Mouse (Mus musculus) gastrocnemius, postnatal 36 days (tissue): ENCODE results near the gene Slc24a5. TPM values are rescaled to one million over a fixed set of nuclear protein-coding genes. Genes with fewer than 3 reads are reported as not detected.
"Not testable (repeated sequence)": the region's sequence is repeated elsewhere in the genome, so short reads cannot be mapped to it uniquely, and the experiment has no call there.

Source experiments
- DNase-seq, 2 experiments: peaks; one replicate each; pipeline ENCODE4 v3.0.0; 2022
- intact Hi-C: fragments of 180-260 bp; cut with DNase I; formaldehyde crosslinking; loops from one replicate; pipeline ENCODE4 v1.15.1; 2025
- total RNA-seq, 2 experiments: library from RNA; stranded (reverse); gene quantifications; 2 replicates each; pipeline ENCODE4 v1.2.3; 2021

The Slc24a5 gene
- total RNA-seq, 2 experiments from 2014 or later, result 0.15 TPM; not detected in 1

DNA sequence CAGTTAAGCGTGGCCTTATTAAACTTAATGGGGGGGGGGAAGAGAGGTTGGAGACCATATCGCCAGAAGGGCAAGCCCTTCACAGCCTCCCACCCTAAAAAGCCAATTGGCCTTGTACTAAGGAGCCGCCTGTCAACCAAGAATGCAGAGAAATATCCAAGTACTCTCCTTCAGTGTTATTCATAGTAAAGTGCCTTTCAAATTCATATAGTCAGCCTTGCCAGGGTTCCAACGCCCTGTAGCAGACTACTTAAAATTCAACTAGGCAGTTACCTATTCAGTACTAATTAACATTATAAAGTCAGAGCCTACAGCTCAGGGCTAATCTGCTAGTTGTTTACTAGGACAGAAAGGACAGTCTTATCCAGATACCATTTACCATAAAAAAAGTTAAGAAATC lies 38.6 kb downstream of the Slc24a5 start:
- intact Hi-C loops, result not testable (repeated sequence)

DNA sequence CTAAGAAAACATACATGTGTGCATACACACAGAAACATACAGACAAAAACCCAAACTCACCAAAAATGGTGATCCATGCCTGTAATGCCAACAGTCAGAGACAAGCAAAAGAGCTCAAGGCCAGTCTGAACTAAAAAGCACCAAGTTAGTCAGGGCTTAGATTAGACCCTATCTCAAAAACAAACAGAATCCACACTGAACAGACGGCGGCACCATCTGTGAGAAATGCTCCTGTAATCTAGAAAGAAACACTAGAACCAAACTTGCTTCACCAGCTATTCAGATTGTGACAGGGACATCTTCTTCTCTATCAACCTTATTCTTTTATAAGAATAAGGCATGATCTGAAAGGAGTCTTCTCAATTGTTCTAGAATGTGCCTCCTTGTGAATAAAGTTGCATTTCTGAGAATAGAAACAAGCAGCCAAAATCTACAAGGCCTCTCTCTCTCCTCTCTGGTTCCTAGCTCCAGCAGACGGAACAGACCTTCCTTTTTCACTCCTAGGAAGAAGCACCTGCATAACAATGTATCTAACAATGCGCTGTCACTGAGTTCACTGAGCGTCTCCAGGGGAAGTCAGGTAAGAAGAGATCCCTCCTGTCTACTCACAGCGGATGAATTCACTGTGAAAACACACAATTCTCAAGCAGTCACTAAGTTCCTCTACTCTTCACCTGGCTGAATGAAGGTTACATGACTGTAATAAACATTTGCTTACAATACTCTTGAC lies 51.6 kb downstream of the Slc24a5 start:
- intact Hi-C loops, result no loop called here
- DNase-seq, result no peak

More for the DNA sequence above, 38.6 kb downstream of the Slc24a5 start:
- not testable (repeated sequence) for DNase-seq

DNA sequence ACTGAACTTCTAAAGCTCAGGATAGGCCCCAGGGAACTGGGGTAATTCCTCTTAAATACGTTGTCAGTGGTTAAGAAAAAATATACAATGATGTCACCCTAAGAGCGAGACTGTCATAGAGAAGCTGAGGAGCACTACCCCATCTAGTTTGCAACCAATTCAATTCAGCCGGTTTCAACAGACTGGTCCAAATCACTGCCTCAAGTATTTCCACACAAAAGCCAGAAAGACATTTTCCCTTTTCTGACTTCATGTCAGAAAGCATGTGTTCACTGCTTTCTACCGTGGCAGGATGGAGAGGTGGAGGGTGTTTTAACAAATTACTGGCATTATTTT lies 54.3 kb downstream of the Slc24a5 start:
- intact Hi-C loops, result no loop called here
- no peak for DNase-seq

DNA sequence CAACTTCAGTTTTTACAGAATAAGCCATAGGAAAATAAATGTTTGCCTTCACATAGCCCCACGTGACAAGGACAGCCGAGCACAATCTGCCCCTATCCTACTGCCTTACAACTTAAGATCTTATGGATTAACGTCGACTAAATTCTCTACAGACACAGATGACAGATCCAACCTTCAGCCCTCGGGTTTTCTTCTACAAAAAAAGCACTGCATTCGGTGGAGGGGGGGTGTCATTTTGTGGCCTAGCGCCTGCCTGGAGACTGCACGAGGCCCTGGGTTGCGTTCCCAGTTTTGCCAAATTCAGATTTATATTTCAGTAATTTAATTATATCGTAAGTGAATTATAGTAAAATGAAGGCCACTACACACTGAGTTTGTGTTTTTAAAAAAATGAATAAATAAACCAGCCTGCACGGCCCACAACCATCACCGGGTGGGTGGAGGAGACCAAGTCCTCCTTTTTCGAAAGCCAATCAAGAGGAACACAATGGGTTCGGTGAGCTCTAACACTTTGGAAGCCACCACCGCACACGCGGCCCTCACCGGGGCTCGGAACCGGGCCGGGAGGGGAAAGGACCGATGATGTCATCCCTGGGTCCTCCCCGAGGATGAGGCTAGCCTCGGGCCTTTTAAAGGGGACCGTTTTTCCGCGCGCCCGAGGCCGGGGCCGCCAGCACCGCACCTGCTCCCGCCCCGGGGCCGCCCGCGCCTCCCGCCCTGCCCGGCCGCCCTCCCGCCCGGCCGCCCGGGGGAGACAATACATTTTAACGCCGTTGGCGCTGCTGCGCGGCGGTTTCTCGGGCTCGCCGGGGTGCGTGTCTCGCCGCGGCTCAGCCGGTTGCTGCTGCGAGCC lies 54.9 kb downstream of the Slc24a5 start:
- intact Hi-C loops, result no loop called here

DNA sequence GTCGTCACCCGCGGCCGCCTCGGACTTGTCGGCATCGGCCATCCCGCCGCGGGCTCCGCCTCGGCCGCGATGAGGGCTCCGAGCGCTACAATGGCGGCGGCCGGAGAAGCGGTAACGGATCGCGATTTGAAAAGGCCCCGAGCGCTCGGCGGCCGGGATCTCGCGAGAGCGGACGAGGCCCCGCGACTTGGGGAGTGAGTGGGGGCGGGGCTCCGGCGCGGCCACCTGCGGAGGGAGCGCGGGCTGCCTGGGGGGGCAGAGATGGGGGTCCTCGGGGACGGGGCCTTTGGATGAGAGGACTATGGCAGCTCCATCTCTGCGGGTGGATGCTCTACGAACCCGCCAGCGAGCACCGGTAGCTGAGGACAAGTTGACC lies 55.5 kb downstream of the Slc24a5 start, which contains the start of gene Myef2:
TSS of gene Myef2 (minus strand) at position 185 of the 376 bp plus-strand sequence.
- intact Hi-C loops, result no loop called here
- peak; percentile 62 to 69 for DNase-seq

More for the DNA sequence above, 54.9 kb downstream of the Slc24a5 start:
- peak; percentile 15 to 33 for DNase-seq

DNA sequence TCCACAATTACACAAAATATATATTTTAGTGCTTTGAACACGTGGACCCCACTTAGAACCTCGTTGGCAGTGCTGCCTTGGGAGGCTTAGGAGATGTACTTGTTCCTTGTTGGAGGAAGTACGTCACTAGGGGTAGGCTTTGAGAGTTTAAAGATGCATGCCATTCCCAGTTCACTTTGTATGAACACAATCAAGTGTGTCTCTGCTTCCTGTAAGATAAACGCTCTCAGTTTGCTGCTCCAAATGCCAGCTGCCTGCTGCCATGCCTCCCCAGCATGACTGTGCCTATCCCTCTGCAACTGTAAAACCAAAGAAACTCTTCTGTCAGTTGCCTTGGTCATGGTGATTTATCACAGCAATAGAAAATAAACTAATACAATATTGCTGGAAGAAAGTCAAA lies 57.9 kb downstream of the Slc24a5 start:
- intact Hi-C loops, result no loop called here
- DNase-seq, result no peak

DNA sequence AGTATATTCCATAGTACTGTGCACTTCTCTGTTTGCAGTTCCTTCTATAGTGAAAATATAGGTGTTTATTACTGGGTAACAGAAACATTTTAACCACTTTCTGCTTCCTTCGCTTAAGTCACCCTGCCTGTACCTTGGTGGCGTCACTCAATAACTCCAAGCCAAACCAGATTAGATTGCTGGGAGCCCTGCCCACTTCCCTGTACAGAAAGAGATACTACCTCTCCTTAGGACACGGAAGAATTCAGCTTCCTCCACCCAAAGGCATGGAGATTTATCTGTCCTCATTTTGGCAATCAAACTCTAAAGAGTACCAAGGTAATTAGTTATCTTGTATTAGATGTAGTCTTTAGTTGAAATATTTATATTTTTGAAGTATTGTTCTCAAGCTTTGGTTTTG lies 58.9 kb downstream of the Slc24a5 start:
- DNase-seq, result no peak
- intact Hi-C loops, result no loop called here

DNA sequence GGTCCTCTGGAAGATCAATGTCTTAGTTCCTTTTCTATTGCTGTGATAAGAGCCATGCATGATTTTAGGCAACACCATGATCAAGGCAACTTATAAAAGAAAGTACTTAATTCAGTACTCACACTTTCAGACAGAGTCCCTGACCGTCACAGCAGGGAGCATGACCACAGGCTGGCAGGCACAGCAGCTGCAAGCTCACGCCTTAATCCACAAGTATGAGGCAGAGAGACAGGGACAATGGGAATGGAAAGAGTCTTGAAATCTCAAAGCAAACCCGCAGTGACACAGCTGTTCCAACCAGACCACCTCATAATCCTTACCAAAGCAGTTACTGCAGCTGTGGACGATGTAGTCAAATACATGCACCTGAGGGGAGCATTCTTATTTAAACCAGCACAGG lies 66.2 kb downstream of the Slc24a5 start:
- no peak for DNase-seq
- intact Hi-C loops, result no loop called here

DNA sequence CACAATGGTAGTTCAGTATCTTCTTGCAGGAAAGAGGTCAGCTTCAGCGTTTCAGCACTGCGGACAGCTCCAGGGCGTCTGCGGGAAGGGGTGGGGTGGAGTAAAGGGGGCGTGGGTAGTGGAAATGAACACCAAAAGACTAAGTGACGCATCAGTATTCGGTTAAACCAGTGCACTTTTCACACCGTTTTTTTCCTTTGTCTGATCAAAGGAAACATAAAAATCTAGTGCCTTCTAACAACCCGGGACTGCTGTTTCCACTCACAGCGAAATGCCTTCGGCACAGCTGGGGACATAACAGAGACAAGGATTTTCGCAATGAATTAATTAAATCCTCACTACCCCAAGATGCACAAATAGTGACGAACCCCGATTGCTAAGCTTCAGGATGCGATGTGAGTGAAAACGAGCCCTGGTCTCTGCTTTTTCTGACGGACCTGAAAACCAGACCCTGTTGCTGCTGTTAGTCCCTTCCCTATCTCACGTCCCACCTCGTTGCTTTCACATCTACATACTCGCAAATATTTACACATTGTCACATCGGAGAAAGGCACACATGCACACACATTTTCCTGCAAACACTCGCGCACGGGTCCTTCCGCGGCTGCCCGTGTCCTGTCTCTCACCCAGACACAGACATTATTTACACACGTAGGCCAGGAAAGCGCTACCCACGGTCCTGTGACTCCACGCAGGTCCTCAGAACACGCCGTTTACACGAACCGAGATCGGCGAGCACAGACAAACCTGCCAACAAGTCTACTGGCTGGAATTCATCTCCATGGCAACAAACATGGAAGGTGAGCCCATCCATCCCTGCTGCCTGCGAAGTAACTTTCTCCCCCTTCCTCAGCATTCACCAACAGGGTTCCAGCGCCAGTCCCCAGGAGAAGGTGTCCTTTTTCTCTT lies 68.2 kb downstream of the Slc24a5 start, which contains the start of gene Ctxn2:
TSS of gene Ctxn2 (plus strand) at position 790 of the 909 bp plus-strand sequence.
- DNase-seq, result peak; percentile 32 to 65
- intact Hi-C loops, result no loop called here

DNA sequence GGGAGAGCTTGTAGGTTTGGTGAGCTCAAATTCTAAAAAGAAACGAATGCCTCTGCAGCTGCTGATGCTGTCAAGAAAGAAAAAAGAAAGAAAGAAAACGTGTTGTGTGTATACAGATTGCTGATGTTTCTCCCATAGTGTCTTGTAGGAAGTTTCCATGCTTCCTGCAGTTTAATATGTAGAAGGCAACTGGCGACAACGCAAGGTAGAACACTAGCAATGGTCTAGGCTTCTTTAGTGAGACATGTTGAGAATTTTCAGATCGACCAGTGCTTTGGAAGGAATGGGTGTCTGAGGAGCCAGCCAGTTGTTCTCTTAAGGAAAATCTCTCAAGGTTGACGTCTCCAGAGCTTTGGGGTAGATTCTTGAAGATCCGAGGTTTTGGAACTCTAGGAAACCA lies 68.9 kb downstream of the Slc24a5 start:
- no peak for DNase-seq
- intact Hi-C loops, result no loop called here

Other genes starting within 250 kb of the Slc24a5 start
- gene Myef2, start 55.5 kb downstream of the Slc24a5 start, total RNA-seq, result 1 to 10 TPM; 3.0 to 3.6 TPM
- not detected for gene Ctxn2, start 68.6 kb downstream of the Slc24a5 start, total RNA-seq
- not detected for gene Slc12a1, start 84.4 kb downstream of the Slc24a5 start, total RNA-seq
- gene Dut, start 179.1 kb downstream of the Slc24a5 start, total RNA-seq, result 1 to 10 TPM; 7.2 to 9.1 TPM